In the genomic region with DNA sequence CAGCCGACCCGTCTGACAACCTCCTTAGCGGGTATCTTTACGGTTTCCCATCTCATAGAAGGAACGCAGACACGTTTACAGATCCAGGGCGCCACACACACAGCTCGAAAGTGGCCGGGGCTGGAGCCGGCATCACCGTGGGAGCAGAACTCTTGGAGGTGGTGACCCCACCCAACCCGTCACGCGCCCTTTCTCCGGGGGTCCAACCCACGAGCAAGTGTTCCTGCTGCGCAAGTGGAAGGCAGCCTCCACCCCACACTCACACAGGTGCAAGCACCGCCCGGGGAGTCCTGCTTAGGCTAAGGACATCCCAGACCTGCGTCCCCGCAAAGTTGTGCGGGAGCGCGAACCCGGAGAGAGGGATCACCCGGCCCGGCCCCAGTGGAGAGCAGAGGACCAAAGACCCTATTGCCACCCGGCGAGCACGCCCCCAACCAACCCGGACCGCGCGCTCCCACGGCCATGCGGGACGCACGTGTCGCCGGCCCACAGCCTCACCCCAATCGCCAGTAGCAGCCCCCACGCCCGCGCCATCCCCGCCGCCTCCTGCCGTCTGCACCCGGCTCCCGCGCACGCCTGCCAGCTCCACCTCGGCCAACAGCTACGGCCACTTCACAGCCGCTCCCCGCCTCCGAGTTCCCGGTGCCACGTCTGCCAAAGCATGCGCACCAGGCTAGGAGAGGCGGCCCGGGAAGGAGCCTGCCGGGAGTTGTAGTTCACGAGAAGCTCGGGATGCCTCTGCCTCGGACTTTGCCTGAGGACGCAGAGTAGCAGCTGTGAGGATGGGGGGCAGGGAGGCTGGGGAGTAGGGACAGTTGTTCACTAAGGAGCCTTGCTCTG, we compare ENCODE assay signal across 9 mouse cellular contexts. TPM values are rescaled to one million over a fixed set of nuclear protein-coding genes. Genes with fewer than 3 reads are reported as not detected.
A peak's percentile ranks its signal among the peaks of the same experiment; 100 is the strongest.
DNase-seq lines count a peak whose midpoint lies in the region; ATAC-seq lines count a peak whose summit lies in the region.
"Had no signal": no experiment of that assay in that cellular context is flagged by ENCODE, and none has a peak within 500 bp of the region (broad histone marks: within the 10 kb centered on the region; RNA-seq: fewer than 3 reads in every experiment).

Gene Pdia5, minus strand, starts transcription at position 643 of the 840 bp plus-strand sequence.

- peak within 1 kb of the TSS; percentile 74 for H3K9ac ChIP-seq in forebrain, embryonic 13.5 days
- H3K9ac ChIP-seq in heart, embryonic 16.5 days (ENCODE audit: low read length), result peak within 1 kb of the TSS; percentile 81
- peak within 1 kb of the TSS; percentile 69 for H3K9ac ChIP-seq in liver, embryonic 12.5 days
- peak within 1 kb of the TSS; percentile 60 for H3K9ac ChIP-seq in neural tube, embryonic 11.5 days (ENCODE audit: low read length)

- DNase-seq in 416B (ENCODE audit: low read depth), result peak; percentile 69
- peak; percentile 45 for DNase-seq in c-Kit-positive CD71-positive TER-119-negative erythroid progenitor cells, embryonic 14.5 days (ENCODE audit: low read depth)
- peak; percentile 93 to 97 for DNase-seq in kidney, postnatal 25 days
- DNase-seq in neural tube, embryonic 11.5 days (ENCODE audit: low spot score), result peak; percentile 88
- DNase-seq in testis, postnatal 14 days (ENCODE audit: low spot score), result peak; percentile 89

- peak within 1 kb of the TSS; percentile 71 for H3K4me3 ChIP-seq in forebrain, embryonic 13.5 days
- H3K4me3 ChIP-seq in heart, embryonic 16.5 days (ENCODE audit: low read length), result peak within 1 kb of the TSS; percentile 86
- H3K4me3 ChIP-seq in liver, embryonic 12.5 days, result peak within 1 kb of the TSS; percentile 65
- H3K4me3 ChIP-seq in neural tube, embryonic 11.5 days (ENCODE audit: low read depth, low read length), result peak within 1 kb of the TSS; percentile 76

- no peaks in the 10 kb centered on the region; the same call in 1 of the 2 replicates for H3K27me3 ChIP-seq in forebrain, embryonic 13.5 days
- no peaks in the 10 kb centered on the region for H3K27me3 ChIP-seq in heart, embryonic 16.5 days (ENCODE audit: control insufficient read depth, insufficient read depth, low read length)
- peaks cover 17% of the 10 kb centered on the region for H3K27me3 ChIP-seq in liver, embryonic 12.5 days (replicated peaks)
- H3K27me3 ChIP-seq in neural tube, embryonic 11.5 days (ENCODE audit: control insufficient read depth, insufficient read depth, low read length), result no peaks in the 10 kb centered on the region

- peaks cover 8% of the 10 kb centered on the region for H3K4me1 ChIP-seq in forebrain, embryonic 13.5 days
- peaks cover 17% of the 10 kb centered on the region for H3K4me1 ChIP-seq in heart, embryonic 16.5 days (ENCODE audit: control insufficient read depth, insufficient read depth, low read length)
- peaks cover 30% of the 10 kb centered on the region for H3K4me1 ChIP-seq in liver, embryonic 12.5 days
- H3K4me1 ChIP-seq in neural tube, embryonic 11.5 days (ENCODE audit: control insufficient read depth, insufficient read depth, low read length), result peaks cover 19% of the 10 kb centered on the region

- no peak within 1 kb of the TSS for H3K27ac ChIP-seq in forebrain, embryonic 13.5 days
- H3K27ac ChIP-seq in heart, embryonic 16.5 days (ENCODE audit: low read length), result no peak within 1 kb of the TSS
- H3K27ac ChIP-seq in liver, embryonic 12.5 days, result no peak within 1 kb of the TSS
- H3K27ac ChIP-seq in neural tube, embryonic 11.5 days (ENCODE audit: low read depth, low read length), result no peak within 1 kb of the TSS

- H3K4me2 ChIP-seq in forebrain, embryonic 13.5 days, result peak within 1 kb of the TSS; percentile 99
- peak within 1 kb of the TSS; percentile 91 for H3K4me2 ChIP-seq in heart, embryonic 16.5 days (ENCODE audit: low read depth, low read length)
- peak within 1 kb of the TSS; percentile 79 for H3K4me2 ChIP-seq in liver, embryonic 12.5 days
- peak within 1 kb of the TSS; percentile 97 for H3K4me2 ChIP-seq in neural tube, embryonic 11.5 days (ENCODE audit: low read depth)

- no peaks in the 10 kb centered on the region for H3K9me3 ChIP-seq in forebrain, embryonic 13.5 days (replicated peaks)
- H3K9me3 ChIP-seq in heart, embryonic 16.5 days (replicated peaks; ENCODE audit: control insufficient read depth, low read length), result no peaks in the 10 kb centered on the region
- no peaks in the 10 kb centered on the region for H3K9me3 ChIP-seq in liver, embryonic 12.5 days (replicated peaks)
- no peaks in the 10 kb centered on the region for H3K9me3 ChIP-seq in neural tube, embryonic 11.5 days (ENCODE audit: control insufficient read depth, low read length)
- H3K9me3 ChIP-seq: G1E had no signal

- H3K36me3 ChIP-seq in forebrain, embryonic 13.5 days (ENCODE audit: poor library complexity, severe bottlenecking), result no peaks in the 10 kb centered on the region
- no peaks in the 10 kb centered on the region for H3K36me3 ChIP-seq in heart, embryonic 16.5 days (ENCODE audit: control insufficient read depth, insufficient read depth)
- H3K36me3 ChIP-seq in liver, embryonic 12.5 days, result no peaks in the 10 kb centered on the region
- no peaks in the 10 kb centered on the region for H3K36me3 ChIP-seq in neural tube, embryonic 11.5 days (ENCODE audit: control insufficient read depth, insufficient read depth, low read length)
- H3K36me3 ChIP-seq: G1E had no signal

- peak; percentile 95 for ATAC-seq in forebrain, embryonic 13.5 days
- peak; percentile 95 for ATAC-seq in heart, embryonic 16.5 days (replicated peaks; ENCODE audit: extremely low read depth, insufficient read depth, low FRiP score)
- peak; percentile 82 for ATAC-seq in liver, embryonic 12.5 days
- ATAC-seq in neural tube, embryonic 11.5 days (ENCODE audit: insufficient read depth, low FRiP score, low TSS enrichment), result peak; percentile 89

- under 1% methylated on average over 52 of the region's 66 CpGs for WGBS in forebrain, embryonic 13.5 days
- WGBS in heart, embryonic 16.5 days, result under 1% methylated on average over 66 of the region's 66 CpGs
- WGBS in liver, embryonic 12.5 days (ENCODE audit: insufficient replicate concordance), result under 1% methylated on average over 65 of the region's 66 CpGs
- WGBS in neural tube, embryonic 11.5 days, result under 1% methylated on average over 65 of the region's 66 CpGs

RNA-seq across cellular contexts. Expression of gene Pdia5, which starts in this region (rescaled TPM):
- 10.4 and 11.8 TPM in 2 replicates for polyA plus RNA-seq in forebrain, embryonic 13.5 days (2015; fragmentation: Nextera tagmentation; extraction: Ambion mirVana)
- 26.6 and 26.9 TPM in 2 replicates for polyA plus RNA-seq in heart, embryonic 16.5 days (2015; fragmentation: Nextera tagmentation; extraction: Ambion mirVana)
- 46.5 and 49.4 TPM in 2 replicates for polyA plus RNA-seq in liver, embryonic 12.5 days (2016; fragmentation: Nextera tagmentation; extraction: Ambion mirVana)
- polyA plus RNA-seq in neural tube, embryonic 11.5 days (2014; fragmentation: Nextera tagmentation; extraction: Ambion mirVana), result 11.4 and 14.2 TPM in 2 replicates
- polyA plus RNA-seq: G1E had no signal

Comparison
In these comparisons a context has a peak if more than half of its experiments do, and no peak if none do; other contexts are left out.
1. DNase-seq: peak in every context shown above with its lines; median percentile 95 in kidney, postnatal 25 days; 89 in testis, postnatal 14 days; 88 in neural tube, embryonic 11.5 days; 69 in 416B; 45 in c-Kit-positive CD71-positive TER-119-negative erythroid progenitor cells, embryonic 14.5 days.